Comparison of ENCODE assay signal across 19 mouse cellular contexts in the genomic region with DNA sequence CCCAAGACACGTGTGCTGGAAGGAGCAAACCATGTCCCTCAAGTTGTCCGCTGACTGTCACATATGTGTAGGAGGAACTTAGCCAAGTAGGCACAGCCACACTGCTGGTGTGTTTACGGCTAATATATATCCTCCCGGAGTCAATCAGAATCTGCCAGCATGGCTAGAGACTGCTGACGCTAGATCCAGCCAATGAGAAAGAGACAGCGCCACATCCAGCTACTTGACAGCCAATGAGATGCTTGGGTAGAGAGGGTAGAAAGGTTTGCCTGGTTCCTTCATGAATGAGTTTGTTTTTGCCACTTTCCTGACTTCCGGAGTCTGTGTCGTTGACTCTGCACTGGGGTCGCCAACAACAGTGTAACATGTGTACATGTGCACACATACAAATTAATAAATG.
"Had no signal": no experiment of that assay in that cellular context is flagged by ENCODE, and none has a peak within 500 bp of the region (broad histone marks: within the 10 kb centered on the region; RNA-seq: fewer than 3 reads in every experiment).

No protein-coding gene starts in this region.

- ATAC-seq: midbrain, embryonic 16.5 days had no signal

- H3K4me2 ChIP-seq: lung, embryonic 15.5 days; midbrain, embryonic 12.5 days; neural tube, embryonic 13.5 days; neural tube, embryonic 15.5 days had no signal

- H3K4me3 ChIP-seq: lung, embryonic 15.5 days; midbrain, embryonic 10.5 days; midbrain, embryonic 12.5 days; neural tube, embryonic 13.5 days; neural tube, embryonic 15.5 days had no signal

- H3K9ac ChIP-seq: liver, embryonic 14.5 days; lung, embryonic 15.5 days; midbrain, embryonic 12.5 days; neural tube, embryonic 13.5 days; neural tube, embryonic 15.5 days had no signal

- H3K27me3 ChIP-seq: lung, embryonic 15.5 days; midbrain, embryonic 12.5 days; neural tube, embryonic 13.5 days; neural tube, embryonic 15.5 days had no signal

- DNase-seq: lung, adult 18-20 months; lung, postnatal 14 days; lung, postnatal 4 days; midbrain, embryonic 14.5 days; retina, postnatal 1 day; right cerebral cortex, adult 18-20 months; right cerebral cortex, postnatal 25 days; right cerebral cortex, postnatal 4 days; spleen, adult 18-20 months; thymus, adult 18-20 months; thymus, postnatal 14 days; thymus, postnatal 36 days had no signal

- H3K4me1 ChIP-seq: lung, embryonic 15.5 days; midbrain, embryonic 10.5 days; midbrain, embryonic 12.5 days; neural tube, embryonic 15.5 days had no signal

- H3K9me3 ChIP-seq: lung, embryonic 15.5 days; midbrain, embryonic 10.5 days; midbrain, embryonic 12.5 days; neural tube, embryonic 13.5 days; neural tube, embryonic 15.5 days had no signal

- H3K27ac ChIP-seq: liver, embryonic 14.5 days; lung, embryonic 15.5 days; midbrain, embryonic 10.5 days; midbrain, embryonic 12.5 days; neural tube, embryonic 13.5 days; neural tube, embryonic 15.5 days had no signal

- H3K36me3 ChIP-seq: lung, embryonic 15.5 days; midbrain, embryonic 10.5 days; midbrain, embryonic 12.5 days; neural tube, embryonic 13.5 days; neural tube, embryonic 15.5 days had no signal
